Mouse (Mus musculus): ENCODE measurements around the gene Cdhr2. TPM values are rescaled to one million over a fixed set of nuclear protein-coding genes. Genes with fewer than 3 reads are reported as not detected.

The Cdhr2 gene
- polyA plus RNA-seq, 1 experiment, result not detected

DNA sequence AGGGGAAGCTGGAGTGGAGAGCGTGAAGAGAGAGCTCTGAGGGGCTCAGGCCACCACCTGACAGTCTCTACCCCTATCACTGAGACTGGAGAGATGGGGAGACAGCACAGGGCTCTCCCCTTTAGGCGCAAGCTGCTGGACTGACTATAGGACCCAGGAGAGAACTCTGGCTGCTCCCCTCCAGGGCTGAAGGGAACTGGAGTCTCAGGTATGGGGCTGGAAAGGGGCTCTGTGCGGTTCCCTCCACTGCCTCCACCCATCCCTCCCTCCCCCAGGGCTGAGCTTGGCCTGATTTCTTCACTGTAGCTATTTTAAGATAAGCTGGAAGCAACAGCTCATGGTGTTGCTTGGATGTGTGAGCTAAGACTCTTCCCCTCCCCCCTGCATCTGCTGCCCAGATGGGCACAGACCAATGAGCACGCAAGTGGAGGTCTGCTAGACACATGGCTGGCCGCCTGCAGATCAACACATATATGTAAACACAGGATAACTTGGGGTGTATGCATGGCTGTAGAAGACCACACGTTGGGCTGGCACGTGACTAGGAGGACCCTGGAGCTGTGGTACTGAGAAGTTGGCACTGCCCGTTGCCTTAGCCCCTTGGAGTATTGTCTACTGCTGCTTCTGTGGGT lies 59.0 kb downstream of the Cdhr2 start:
- peak overlapping the region; percentile 66 for H3K27ac ChIP-seq (ENCODE audit: insufficient read depth, low read depth, low read length)
- peaks cover 46% of the 10 kb centered on the region for H3K4me1 ChIP-seq (ENCODE audit: control insufficient read depth, insufficient read depth, low read length)
- 49% methylated on average over 8 of the region's 8 CpGs for WGBS
- H3K4me3 ChIP-seq (ENCODE audit: insufficient read depth, low read depth, low read length), result no peak overlapping the region
- TF ChIP-seq POLR2A (IDR thresholded peaks at IDR 0.05; ENCODE audit: insufficient read depth, low read depth, low read length) (0 out of 2 replicates have a peak, but pooled peaks have one; percentile 24), CTCF (IDR thresholded peaks at IDR 0.05; ENCODE audit: insufficient read depth, low read depth, low read length) (no peak)

DNA sequence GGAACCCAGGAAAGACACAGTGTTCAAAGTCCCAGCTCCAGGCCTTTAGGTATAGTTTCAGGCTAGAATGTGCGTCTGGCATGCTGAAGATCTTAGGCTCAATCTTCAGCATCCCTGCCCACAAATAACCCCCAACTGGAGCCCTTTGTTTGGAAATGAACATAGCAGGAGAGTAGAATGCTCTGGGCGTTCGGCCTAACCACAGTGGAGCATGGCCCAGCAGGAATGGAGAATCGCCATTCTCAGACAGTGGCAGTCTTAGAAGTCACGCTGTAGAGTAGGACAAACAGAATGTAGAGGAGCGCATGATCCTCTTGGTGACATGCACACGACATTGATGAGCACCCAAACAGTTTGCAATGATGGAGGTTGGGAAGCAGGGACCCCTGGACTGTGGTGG lies 59.6 kb downstream of the Cdhr2 start:
- WGBS, result 63% methylated on average over 7 of the region's 7 CpGs
- Histone ChIP-seq H3K4me1 (ENCODE audit: control insufficient read depth, insufficient read depth, low read length) (peaks cover 43% of the 10 kb centered on the region), H3K4me3 (ENCODE audit: insufficient read depth, low read depth, low read length) (no peak overlapping the region), H3K27ac (ENCODE audit: insufficient read depth, low read depth, low read length) (peak overlapping the region; percentile 66)
- TF ChIP-seq POLR2A (IDR thresholded peaks at IDR 0.05; ENCODE audit: insufficient read depth, low read depth, low read length), result no peak

DNA sequence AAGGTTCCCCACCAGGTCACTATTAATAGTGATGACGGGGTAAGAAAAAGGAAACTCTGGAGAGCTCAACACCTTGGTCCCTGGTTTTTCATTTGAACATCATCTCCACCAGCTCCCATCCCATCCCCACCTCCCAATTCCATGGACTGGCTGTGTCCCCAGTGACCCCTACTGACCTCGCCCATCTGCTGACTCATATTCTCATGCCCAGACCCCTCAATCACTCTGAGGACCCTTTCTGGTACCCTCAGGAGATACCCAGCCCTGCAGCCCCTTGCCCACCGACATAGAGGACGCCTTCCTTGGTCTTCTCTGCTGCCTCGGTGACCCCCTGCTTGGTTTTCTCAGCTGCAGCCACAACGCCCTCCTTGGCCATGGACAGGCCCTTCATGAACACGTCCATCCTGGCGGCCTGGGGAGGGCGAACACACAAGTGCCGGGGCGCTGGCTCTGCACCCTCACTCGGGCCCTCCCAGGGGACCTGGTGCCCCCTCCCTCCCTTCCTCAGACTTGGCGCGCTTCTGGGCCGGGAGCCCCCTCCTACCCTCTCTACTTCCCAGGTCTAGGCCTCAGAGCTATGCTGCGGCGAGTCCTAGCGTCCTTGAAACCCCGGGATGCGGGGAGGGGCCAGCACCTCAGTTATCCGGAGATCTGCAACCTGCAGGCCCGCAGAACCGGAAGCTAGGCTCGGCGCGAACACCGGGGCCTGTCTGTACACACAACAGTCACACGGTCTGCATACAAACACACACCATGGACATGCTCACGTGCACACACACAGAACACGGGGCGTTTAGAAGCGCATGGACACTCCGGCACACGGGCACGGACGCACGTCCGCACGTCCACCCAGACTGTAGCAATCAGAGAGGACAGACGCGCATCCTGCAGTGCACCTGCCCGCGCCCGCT lies 64.3 kb downstream of the Cdhr2 start:
- peaks cover 18% of the 10 kb centered on the region for H3K4me1 ChIP-seq (ENCODE audit: control insufficient read depth, insufficient read depth, low read length)
- peak overlapping the region; percentile 75 for H3K27ac ChIP-seq (ENCODE audit: insufficient read depth, low read depth, low read length)
- TF ChIP-seq CTCF (IDR thresholded peaks at IDR 0.05; ENCODE audit: insufficient read depth, low read depth, low read length) (no peak), POLR2A (IDR thresholded peaks at IDR 0.05; ENCODE audit: insufficient read depth, low read depth, low read length) (no peak)
- H3K4me3 ChIP-seq (ENCODE audit: insufficient read depth, low read depth, low read length), result peak overlapping the region; percentile 67
- WGBS, result 13% methylated on average over 44 of the region's 44 CpGs

GRCm38 (mm10) chr13:54766192-54766768 lies 65.0 kb downstream of the Cdhr2 start, which contains the start of gene Sncb:
Sncb (minus strand) TSS chr13:54766595.
- H3K4me3 ChIP-seq (ENCODE audit: insufficient read depth, low read depth, low read length), result peak within 1 kb of the TSS; percentile 67
- H3K27ac ChIP-seq (ENCODE audit: insufficient read depth, low read depth, low read length), result peak within 1 kb of the TSS; percentile 75
- H3K4me1 ChIP-seq (ENCODE audit: control insufficient read depth, insufficient read depth, low read length), result peaks cover 10% of the 10 kb centered on the region
- TF ChIP-seq CTCF (IDR thresholded peaks at IDR 0.05; ENCODE audit: insufficient read depth, low read depth, low read length) (peak; percentile 77), POLR2A (IDR thresholded peaks at IDR 0.05; ENCODE audit: insufficient read depth, low read depth, low read length) (peak; percentile 35; the same call in 1 of the 2 replicates)
- 1% methylated on average over 35 of the region's 35 CpGs for WGBS

- TF ChIP-seq CTCF (IDR thresholded peaks at IDR 0.05; ENCODE audit: insufficient read depth, low read depth, low read length), result no peak
- TF ChIP-seq POLR2A (IDR thresholded peaks at IDR 0.05; ENCODE audit: insufficient read depth, low read depth, low read length), result no peak
- 87% methylated on average over 4 of the region's 4 CpGs for WGBS
- H3K4me1 ChIP-seq (ENCODE audit: control insufficient read depth, insufficient read depth, low read length), result peaks cover 9% of the 10 kb centered on the region
- H3K4me3 ChIP-seq (ENCODE audit: insufficient read depth, low read depth, low read length), result peak overlapping the region; percentile 67
- H3K27ac ChIP-seq (ENCODE audit: insufficient read depth, low read depth, low read length), result no peak overlapping the region
Measured at GRCm38 (mm10) chr13:54767012-54767411, 65.8 kb downstream of the Cdhr2 start.

- Histone ChIP-seq H3K27ac (ENCODE audit: insufficient read depth, low read depth, low read length) (no peak overlapping the region), H3K4me3 (ENCODE audit: insufficient read depth, low read depth, low read length) (no peak overlapping the region)
- WGBS, result 69% methylated on average over 3 of the region's 3 CpGs
Measured at GRCm38 (mm10) chr13:54780592-54780991, 79.3 kb downstream of the Cdhr2 start.

GRCm38 (mm10) chr13:54781086-54781485 lies 79.8 kb downstream of the Cdhr2 start:
- TF ChIP-seq POLR2A (IDR thresholded peaks at IDR 0.05; ENCODE audit: insufficient read depth, low read depth, low read length), result no peak
- TF ChIP-seq CTCF (IDR thresholded peaks at IDR 0.05; ENCODE audit: insufficient read depth, low read depth, low read length), result no peak
- Histone ChIP-seq H3K27ac (ENCODE audit: insufficient read depth, low read depth, low read length) (no peak overlapping the region), H3K4me3 (ENCODE audit: insufficient read depth, low read depth, low read length) (no peak overlapping the region), H3K4me1 (ENCODE audit: control insufficient read depth, insufficient read depth, low read length) (peaks cover 6% of the 10 kb centered on the region; the same call in 1 of the 2 replicates)
- WGBS, result 90% methylated on average over 3 of the region's 3 CpGs

More at GRCm38 (mm10) chr13:54780592-54780991, 79.3 kb downstream of the Cdhr2 start:
- H3K4me1 ChIP-seq (ENCODE audit: control insufficient read depth, insufficient read depth, low read length), result peaks cover 6% of the 10 kb centered on the region; the same call in 1 of the 2 replicates
- TF ChIP-seq POLR2A (IDR thresholded peaks at IDR 0.05; ENCODE audit: insufficient read depth, low read depth, low read length) (no peak), CTCF (IDR thresholded peaks at IDR 0.05; ENCODE audit: insufficient read depth, low read depth, low read length) (no peak)

DNA sequence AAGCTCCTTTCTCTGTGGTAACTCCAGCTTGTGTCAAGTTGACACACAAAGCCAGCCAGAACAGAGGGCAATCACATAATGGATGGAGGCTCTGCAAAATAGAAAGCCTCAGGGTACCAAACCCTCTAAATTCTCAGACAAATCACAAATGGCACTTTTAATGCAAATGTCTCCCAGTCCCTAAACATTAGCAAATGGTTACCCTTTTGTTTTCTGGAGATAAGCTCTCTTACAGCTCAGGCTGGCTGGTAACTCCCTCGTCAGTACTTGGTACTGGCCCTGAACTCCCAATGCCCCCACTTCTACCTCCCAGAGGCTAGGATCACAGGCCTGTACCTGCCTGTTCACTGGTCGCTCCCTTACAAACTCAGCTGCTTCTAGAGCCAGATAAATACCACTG lies 82.0 kb downstream of the Cdhr2 start:
- Histone ChIP-seq H3K27ac (ENCODE audit: insufficient read depth, low read depth, low read length) (no peak overlapping the region), H3K4me3 (ENCODE audit: insufficient read depth, low read depth, low read length) (no peak overlapping the region), H3K4me1 (ENCODE audit: control insufficient read depth, insufficient read depth, low read length) (peaks cover 6% of the 10 kb centered on the region; the same call in 1 of the 2 replicates)
- 88% methylated on average over 2 of the region's 2 CpGs for WGBS
- TF ChIP-seq POLR2A (IDR thresholded peaks at IDR 0.05; ENCODE audit: insufficient read depth, low read depth, low read length), result no peak
- TF ChIP-seq CTCF (IDR thresholded peaks at IDR 0.05; ENCODE audit: insufficient read depth, low read depth, low read length), result no peak

All from olfactory bulb, adult 2 months (tissue).